Mouse (Mus musculus) kidney, adult 11 months (tissue): ENCODE data around the gene Pdzrn4.

Experiments used
- DNase-seq: peaks from one replicate; pipeline ENCODE4 v3.0.0; 2022

The Pdzrn4 gene

GRCm38 (mm10) chr15:92752167-92752566, 355.5 kb downstream of the Pdzrn4 start:
- no peak for DNase-seq

GRCm38 (mm10) chr15:92752578-92752977, 355.9 kb downstream of the Pdzrn4 start:
- DNase-seq = no peak

- DNase-seq = no peak
Observed at GRCm38 (mm10) chr15:92757085-92757903, 360.6 kb downstream of the Pdzrn4 start.

- DNase-seq = no peak
Observed at GRCm38 (mm10) chr15:92759001-92759400, 362.3 kb downstream of the Pdzrn4 start.

- DNase-seq = no peak
Observed at GRCm38 (mm10) chr15:92763303-92763702, 366.6 kb downstream of the Pdzrn4 start.

GRCm38 (mm10) chr15:92769535-92769934, 372.9 kb downstream of the Pdzrn4 start:
- DNase-seq = no peak

GRCm38 (mm10) chr15:92788036-92788435, 391.4 kb downstream of the Pdzrn4 start:
- no peak for DNase-seq

- DNase-seq = no peak
Observed at GRCm38 (mm10) chr15:92794275-92794674, 397.6 kb downstream of the Pdzrn4 start.

GRCm38 (mm10) chr15:92805934-92806333, 409.3 kb downstream of the Pdzrn4 start:
- no peak for DNase-seq

- no peak for DNase-seq
Observed at GRCm38 (mm10) chr15:92806352-92806751, 409.7 kb downstream of the Pdzrn4 start.
